Mouse (Mus musculus) bone marrow, adult 2 months (tissue): Measurements from ENCODE around the gene Liph.

ENCODE experiments used
- CTCF ChIP-seq: fragments of 200-500 bp; IDR thresholded peaks from 2 replicates; pipeline ENCODE4 v1.5.1; 2011; ENCODE audit warnings: low read length, control low read depth; ENCODE audit not compliant: control insufficient read depth, insufficient read depth
- POLR2A ChIP-seq: fragments of 200-500 bp; IDR thresholded peaks from 2 replicates; pipeline ENCODE4 v1.6.1; 2011; ENCODE audit warnings: low read depth, mild to moderate bottlenecking, control low read depth, low read length, borderline replicate concordance; ENCODE audit not compliant: control insufficient read depth

GRCm38 (mm10) chr16:21984091-21984490 is 11.4 kb downstream of the Liph start:
- TF ChIP-seq CTCF (no peak), POLR2A (no peak)
